Mouse (Mus musculus) adrenal gland, adult 18-20 months (tissue): Measurements from ENCODE around the gene Kti12. TPM values are rescaled to one million over a fixed set of nuclear protein-coding genes. Genes with fewer than 3 reads are reported as not detected.

ENCODE experiments used
- DNase-seq, 2 experiments: peaks; one replicate each; pipeline ENCODE4 v3.0.0; 2021 to 2022; ENCODE audit warnings: low spot score in 2 of 2
- total RNA-seq, 2 experiments: library from RNA; stranded (reverse); gene quantifications; 1 replicate in 1 of 2; 2 replicates in 1 of 2; pipeline ENCODE4 v1.2.3; 2021

Gene Kti12
- total RNA-seq, 2 experiments from 2014 or later, result 30.2 to 33.4 TPM

GRCm38 (mm10) chr4:108866806-108867205, 19.2 kb downstream of the Kti12 start:
- no peak for DNase-seq

DNA sequence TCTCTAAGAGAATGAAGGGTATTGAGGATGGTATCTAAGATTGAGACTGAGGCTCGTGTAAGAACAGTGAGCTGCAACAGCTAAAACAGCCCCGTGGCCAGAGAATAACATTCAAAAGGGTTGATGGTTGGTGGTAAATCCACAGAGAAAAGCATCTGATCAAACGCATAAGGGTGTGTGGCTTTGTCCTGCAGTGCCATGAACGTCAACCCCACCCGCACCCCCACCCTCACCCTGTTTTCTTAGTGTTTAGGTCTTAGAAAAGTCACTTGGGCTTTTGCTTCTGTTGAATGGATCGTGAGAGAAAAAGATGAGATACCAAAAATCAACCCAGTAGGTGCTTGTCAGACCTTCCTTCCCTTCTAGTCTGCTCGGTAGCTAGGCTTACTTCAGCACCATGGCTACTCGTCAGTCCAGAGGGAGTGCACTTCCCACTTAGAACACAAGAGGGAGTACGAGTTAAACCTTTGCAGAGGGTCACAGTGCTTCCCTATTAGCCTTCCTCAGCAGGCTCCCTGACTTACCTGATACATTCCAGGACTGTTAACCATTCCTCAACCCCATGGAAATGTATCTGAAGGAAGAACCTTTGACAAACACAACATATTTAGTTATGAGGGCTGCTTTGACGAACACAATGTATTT, 22.3 kb downstream of the Kti12 start:
- peak; percentile 71 to 84 for DNase-seq

DNA sequence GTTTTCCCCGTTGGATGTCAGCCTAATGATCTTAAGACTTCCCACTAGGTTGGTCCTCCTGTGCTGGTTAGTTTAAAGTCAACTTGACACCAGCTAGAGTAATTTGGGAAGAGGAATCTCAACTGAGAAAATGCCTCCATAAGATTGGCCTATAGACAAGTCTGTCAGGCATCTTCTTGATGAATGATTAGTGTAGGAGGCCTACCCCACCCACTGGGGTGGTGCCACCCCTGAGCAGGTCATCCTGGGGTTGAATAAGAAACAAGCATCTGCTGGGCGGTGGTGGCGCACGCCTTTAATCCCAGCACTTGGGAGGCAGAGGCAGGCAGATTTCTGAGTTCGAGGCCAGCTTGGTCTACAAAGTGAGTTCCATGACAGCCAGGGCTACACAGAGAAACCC, 26.2 kb downstream of the Kti12 start:
- DNase-seq, result no peak

DNA sequence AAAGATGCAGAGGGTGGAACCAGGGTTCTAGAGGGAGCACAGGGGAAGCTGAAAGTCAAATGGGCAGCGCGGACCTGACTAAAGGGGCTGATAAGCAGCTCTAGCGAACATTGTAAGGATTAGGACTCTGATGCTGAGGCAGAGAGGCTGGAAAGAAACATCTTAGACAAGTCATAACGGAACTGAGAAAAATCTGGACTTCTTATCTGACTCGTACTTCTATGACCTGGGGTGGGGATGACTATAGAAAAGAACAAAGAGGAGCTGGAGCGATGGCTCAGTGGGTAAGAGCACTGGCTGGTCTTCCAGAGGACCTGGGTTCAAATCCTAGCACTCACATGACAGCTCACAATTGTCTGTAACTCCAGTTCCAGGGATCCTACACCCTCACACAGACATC, 30.3 kb downstream of the Kti12 start:
- DNase-seq, result no peak

- DNase-seq, result peak; percentile 44 to 53
Measured at GRCm38 (mm10) chr4:108878963-108879822, 31.6 kb downstream of the Kti12 start, which contains the start of gene Rab3b. TSS of gene Rab3b (plus strand) at chr4:108879063.

- DNase-seq, result no peak
Measured at GRCm38 (mm10) chr4:108883815-108884214, 36.2 kb downstream of the Kti12 start.

- no peak for DNase-seq
Measured at GRCm38 (mm10) chr4:108887456-108887855, 39.9 kb downstream of the Kti12 start.

GRCm38 (mm10) chr4:108890876-108891275, 43.3 kb downstream of the Kti12 start:
- DNase-seq, result no peak

Other genes starting within 250 kb of the Kti12 start
- 10 to 100 TPM; 33.4 to 44.0 TPM for gene Cc2d1b, start 227.8 kb upstream of the Kti12 start, total RNA-seq
- 1 to 10 TPM in 1 of 2 experiments, under 1 TPM in 1; 0.38 to 1.2 TPM for gene 3110021N24Rik, start 128.1 kb upstream of the Kti12 start, total RNA-seq
- gene Zfyve9, start 67.0 kb upstream of the Kti12 start, total RNA-seq, result 10 to 100 TPM; 22.3 to 26.9 TPM
- gene Btf3l4, start 14.2 kb upstream of the Kti12 start, total RNA-seq, result 100 to 1,000 TPM; 115 to 126 TPM
- gene Txndc12, start 13.2 kb upstream of the Kti12 start, total RNA-seq, result 10 to 100 TPM; 66.4 to 68.5 TPM
- gene A730015C16Rik, start 834 bp downstream of the Kti12 start, total RNA-seq, result not detected
- gene Rab3b, start 31.3 kb downstream of the Kti12 start, total RNA-seq, result 10 to 100 TPM; 35.7 to 43.5 TPM
- gene Nrd1, start 152.9 kb downstream of the Kti12 start, total RNA-seq, result 100 to 1,000 TPM; 109 to 123 TPM